Mouse (Mus musculus) ES-E14 (cell line): Measurements from ENCODE around the gene Magix.

Experiments used
- CHD2 ChIP-seq: IDR thresholded peaks from 2 replicates; pipeline ENCODE4 v1.6.1; 2014; ENCODE audit warnings: mild to moderate bottlenecking, low read depth, low read length, inconsistent platforms
- HCFC1 ChIP-seq: IDR thresholded peaks from 2 replicates; pipeline ENCODE4 v1.6.1; 2012; ENCODE audit warnings: low read length, inconsistent platforms, borderline replicate concordance; ENCODE audit not compliant: insufficient read depth
- MAFK ChIP-seq: IDR thresholded peaks from 2 replicates; pipeline ENCODE4 v1.6.1; 2014; ENCODE audit warnings: mild to moderate bottlenecking, low read depth, low read length, inconsistent platforms; ENCODE audit not compliant: insufficient read depth
- ZC3H11A ChIP-seq: IDR thresholded peaks from 2 replicates; pipeline ENCODE4 v1.6.1; 2012; ENCODE audit warnings: low read depth, mild to moderate bottlenecking, inconsistent platforms, low read length, borderline replicate concordance
- ZNF384 ChIP-seq: IDR thresholded peaks from 2 replicates; pipeline ENCODE4 v1.6.1; 2012; ENCODE audit warnings: low read depth, low read length, inconsistent platforms

DNA sequence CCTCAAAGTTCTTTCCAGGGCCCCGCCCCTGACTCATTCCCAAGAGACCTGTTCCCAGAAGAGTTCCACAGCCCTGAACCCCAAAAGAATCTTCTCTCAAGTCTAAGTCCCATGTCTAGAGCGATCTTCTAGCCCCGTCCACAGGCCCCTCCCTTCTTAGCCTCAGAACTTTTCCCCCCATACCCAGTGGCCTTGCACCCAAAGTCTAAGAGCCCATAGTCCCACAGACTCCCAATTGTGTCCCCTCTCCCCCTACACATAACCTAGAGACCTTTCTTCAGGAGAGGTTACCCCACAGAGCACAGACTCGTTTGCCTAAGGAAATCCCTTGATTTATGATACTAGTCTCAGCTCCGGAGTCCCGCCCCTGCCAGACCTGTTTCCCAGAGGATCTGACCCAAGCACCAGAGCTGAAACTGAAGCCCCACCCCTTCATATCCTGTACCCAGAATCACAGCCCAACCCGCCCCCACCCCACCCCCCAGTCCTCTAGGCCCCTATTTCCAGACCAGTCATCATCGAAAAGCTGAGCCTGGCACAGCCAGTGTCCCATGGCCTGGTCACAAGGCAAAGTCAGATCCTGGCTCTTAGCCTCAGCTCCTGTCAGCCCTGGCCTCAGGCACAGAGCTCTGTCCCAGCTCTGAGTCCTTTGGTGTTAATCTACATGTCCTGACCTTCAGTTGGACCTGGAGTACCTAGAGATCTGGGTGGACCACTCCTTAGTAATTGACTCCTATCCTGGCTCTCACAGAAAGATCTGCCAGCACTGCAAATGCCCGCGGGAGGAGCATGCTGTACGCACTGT lies 22.1 kb downstream of the Magix start:
- TF ChIP-seq CHD2 (no peak), MAFK (no peak), ZNF384 (no peak), ZC3H11A (no peak), HCFC1 (no peak)
